Mouse (Mus musculus) neutrophil, adult 59 days (primary cell): ENCODE measurements around the gene Dnajb11. TPM values are rescaled to one million over a fixed set of nuclear protein-coding genes. Genes with fewer than 3 reads are reported as not detected.

Source experiments
- total RNA-seq, 2 experiments: library from RNA; stranded (reverse); gene quantifications; 1 replicate in 1 of 2; 2 replicates in 1 of 2; pipeline ENCODE4 v1.2.4; 2023

Dnajb11 gene
- 10 to 100 TPM; 46.5 to 49.4 TPM for total RNA-seq

DNA sequence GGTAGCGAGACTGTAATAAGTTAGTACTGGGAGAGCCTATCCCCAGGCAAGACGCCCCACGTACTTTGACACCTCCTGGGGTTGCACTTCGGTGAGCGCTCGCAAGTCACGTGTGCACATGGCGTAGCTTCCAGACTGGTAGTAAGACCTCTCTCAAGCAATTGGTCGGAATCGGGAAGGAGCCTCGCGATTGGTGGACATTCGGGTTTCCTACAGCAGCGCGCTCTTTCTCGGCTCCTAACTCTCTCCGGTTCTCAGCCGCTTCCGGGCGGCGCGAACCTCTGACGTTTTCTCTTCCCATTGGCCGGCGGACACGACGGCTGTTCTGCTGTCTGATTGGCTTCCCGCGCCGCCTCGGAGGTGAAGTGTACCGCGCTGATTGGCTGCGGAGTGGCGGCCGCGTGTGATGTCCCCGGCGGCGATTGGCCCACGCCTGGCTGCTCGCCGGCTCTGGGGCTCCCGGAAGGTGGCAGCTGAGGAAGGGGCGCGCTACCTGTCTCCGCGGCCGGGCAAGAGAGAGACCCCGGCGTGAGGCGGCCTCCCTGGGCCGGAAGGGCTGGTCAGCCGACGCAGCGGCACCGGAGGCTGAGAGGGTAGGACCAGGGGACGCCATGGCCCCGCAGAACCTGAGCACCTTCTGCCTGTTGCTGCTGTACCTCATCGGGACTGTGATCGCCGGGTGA is at the start of gene Dnajb11, which contains the start of gene Tbccd1:
Dnajb11 (plus strand) TSS at position 415 of the 683 bp plus-strand sequence.
Tbccd1 (minus strand) TSS at position 239 of the 683 bp plus-strand sequence.

GRCm38 (mm10) chr16:22811477-22811876 is 46.2 kb upstream of the Dnajb11 start, which contains the start of gene Crygs:
Gene Crygs (minus strand): TSS chr16:22811577.

GRCm38 (mm10) chr16:22890683-22891510 is 33.3 kb downstream of the Dnajb11 start, which contains the start of gene Ahsg:
Gene Ahsg (plus strand): TSS chr16:22891277.

GRCm38 (mm10) chr16:22918034-22918433 is 60.4 kb downstream of the Dnajb11 start, which contains the start of gene Fetub:
Gene Fetub (plus strand): TSS chr16:22918334.

Other genes with a start within 250 kb of the Dnajb11 start
- gene Dgkg, start 200.6 kb upstream of the Dnajb11 start, total RNA-seq, result 10 to 100 TPM; 54.1 to 58.2 TPM
- not detected for gene Crygs, start 46.3 kb upstream of the Dnajb11 start, total RNA-seq
- gene Tbccd1, start 176 bp upstream of the Dnajb11 start, total RNA-seq, result 10 to 100 TPM in 1 of 2 experiments, 1 to 10 TPM in 1; 9.2 to 13.3 TPM
- not detected for gene Ahsg, start 33.4 kb downstream of the Dnajb11 start, total RNA-seq
- under 1 TPM in 1 of 2 experiments, not detected in 1; 0.62 TPM for gene Fetub, start 60.5 kb downstream of the Dnajb11 start, total RNA-seq
- not detected for gene Hrg, start 93.2 kb downstream of the Dnajb11 start, total RNA-seq
- gene Kng2, start 171.6 kb downstream of the Dnajb11 start, total RNA-seq, result not detected
- not detected for gene Kng1, start 200.0 kb downstream of the Dnajb11 start, total RNA-seq
- gene Eif4a2, start 249.6 kb downstream of the Dnajb11 start, total RNA-seq, result 100 to 1,000 TPM; 406 to 422 TPM